Comparison of ENCODE assay signal across 7 mouse cellular contexts in the genomic region with DNA sequence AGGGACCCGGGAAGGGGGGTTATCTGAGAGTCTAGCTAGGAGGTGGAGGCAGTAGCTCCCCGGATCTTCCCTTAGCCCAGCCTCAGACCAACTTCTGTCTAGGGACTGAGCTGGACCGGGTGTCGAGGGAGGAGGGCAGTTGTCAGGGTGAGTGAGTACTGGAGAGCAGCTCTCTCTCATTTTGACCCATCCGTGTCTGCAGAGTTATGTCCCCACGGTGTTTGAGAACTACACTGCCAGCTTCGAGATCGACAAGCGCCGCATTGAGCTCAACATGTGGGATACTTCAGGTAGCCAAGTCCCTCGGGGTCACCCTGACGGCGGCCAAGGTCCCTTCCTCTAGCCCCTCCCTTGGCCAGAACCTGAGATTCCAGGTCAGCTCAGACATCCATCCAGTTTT. TPM values are rescaled to one million over a fixed set of nuclear protein-coding genes. Genes with fewer than 3 reads are reported as not detected.
A peak's percentile ranks its signal among the peaks of the same experiment; 100 is the strongest.
DNase-seq lines count a peak whose midpoint lies in the region; ATAC-seq and TF ChIP-seq lines count a peak whose summit lies in the region.

No protein-coding gene starts in this region.

- WGBS in spleen, adult 2 months, result 31% methylated on average over 13 of the region's 13 CpGs
- 2% methylated on average over 13 of the region's 13 CpGs for WGBS in forebrain, embryonic 16.5 days
- WGBS in liver, embryonic 12.5 days (ENCODE audit: insufficient replicate concordance), result 10% methylated on average over 13 of the region's 13 CpGs
- 7% methylated on average over 13 of the region's 13 CpGs for WGBS in stomach, embryonic 16.5 days

- H3K4me2 ChIP-seq in forebrain, embryonic 16.5 days (ENCODE audit: low read length), result peak overlapping the region; percentile 89
- peak overlapping the region; percentile 100 for H3K4me2 ChIP-seq in liver, embryonic 12.5 days
- H3K4me2 ChIP-seq in stomach, embryonic 16.5 days (ENCODE audit: low read depth, low read length), result peak overlapping the region; percentile 97

- no peak for TF ChIP-seq POLR2A in spleen, adult 2 months (IDR thresholded peaks at IDR 0.05; ENCODE audit: low read depth, low read length)

- H3K4me3 ChIP-seq in spleen, adult 2 months (ENCODE audit: extremely low read depth, insufficient read depth, insufficient read length), result peak overlapping the region; percentile 57; the same call in 1 of the 2 replicates
- peak overlapping the region; percentile 71 for H3K4me3 ChIP-seq in forebrain, embryonic 16.5 days (replicated peaks; ENCODE audit: low read length)
- H3K4me3 ChIP-seq in liver, embryonic 12.5 days, result peak overlapping the region; percentile 74
- peak overlapping the region; percentile 80 for H3K4me3 ChIP-seq in stomach, embryonic 16.5 days (replicated peaks; ENCODE audit: low read length)

- no peaks in the 10 kb centered on the region for H3K9me3 ChIP-seq in forebrain, embryonic 16.5 days (ENCODE audit: control insufficient read depth, low read length)
- no peaks in the 10 kb centered on the region for H3K9me3 ChIP-seq in liver, embryonic 12.5 days (replicated peaks)
- H3K9me3 ChIP-seq in stomach, embryonic 16.5 days (replicated peaks; ENCODE audit: control insufficient read depth, low read length), result no peaks in the 10 kb centered on the region

- no peak overlapping the region for H3K27ac ChIP-seq in spleen, adult 2 months (ENCODE audit: insufficient read depth, low read length)
- H3K27ac ChIP-seq in forebrain, embryonic 16.5 days (ENCODE audit: low read length), result peak overlapping the region; percentile 76; the same call in 1 of the 2 replicates
- H3K27ac ChIP-seq in liver, embryonic 12.5 days, result no peak overlapping the region
- H3K27ac ChIP-seq in stomach, embryonic 16.5 days (ENCODE audit: low read length), result no peak overlapping the region

- ATAC-seq in forebrain, embryonic 16.5 days, result no peak; the same call in 1 of the 2 replicates
- no peak for ATAC-seq in liver, embryonic 12.5 days
- ATAC-seq in stomach, embryonic 16.5 days (ENCODE audit: insufficient read depth, low FRiP score), result no peak

- DNase-seq in spleen, adult 2 months (ENCODE audit: low read depth in 1 of 2, low spot score in 2 of 2), result no peak
- no peak for DNase-seq in spleen, postnatal 4 days (ENCODE audit: low spot score in 2 of 2)
- no peak for DNase-seq in adipocyte (ENCODE audit: low spot score)
- no peak for DNase-seq in urinary bladder, postnatal 4 days (ENCODE audit: low spot score in 2 of 2)

- H3K27me3 ChIP-seq in spleen, adult 2 months (ENCODE audit: control insufficient read depth, insufficient read depth, low read length), result peaks cover 5% of the 10 kb centered on the region
- no peaks in the 10 kb centered on the region for H3K27me3 ChIP-seq in forebrain, embryonic 16.5 days (replicated peaks; ENCODE audit: control insufficient read depth, insufficient read depth, low read length)
- H3K27me3 ChIP-seq in liver, embryonic 12.5 days (replicated peaks), result peaks cover 82% of the 10 kb centered on the region
- H3K27me3 ChIP-seq in stomach, embryonic 16.5 days (ENCODE audit: control insufficient read depth, insufficient read depth, low read length), result no peaks in the 10 kb centered on the region

- H3K4me1 ChIP-seq in spleen, adult 2 months (ENCODE audit: control insufficient read depth, insufficient read depth, insufficient read length), result peaks cover 12% of the 10 kb centered on the region
- H3K4me1 ChIP-seq in forebrain, embryonic 16.5 days (replicated peaks; ENCODE audit: control insufficient read depth, insufficient read depth, low read length), result peaks cover 39% of the 10 kb centered on the region
- peaks cover 53% of the 10 kb centered on the region for H3K4me1 ChIP-seq in liver, embryonic 12.5 days
- H3K4me1 ChIP-seq in stomach, embryonic 16.5 days (ENCODE audit: control insufficient read depth, insufficient read depth, low read length), result peaks cover 18% of the 10 kb centered on the region

- no peak for TF ChIP-seq CTCF in spleen, adult 2 months (IDR thresholded peaks at IDR 0.05; ENCODE audit: extremely low read depth, insufficient read depth, insufficient read length, insufficient replicate concordance)

- peak overlapping the region; percentile 80 for H3K9ac ChIP-seq in forebrain, embryonic 16.5 days (replicated peaks; ENCODE audit: low read depth, low read length)
- peak overlapping the region; percentile 73 for H3K9ac ChIP-seq in liver, embryonic 12.5 days
- peak overlapping the region; percentile 80 for H3K9ac ChIP-seq in stomach, embryonic 16.5 days (ENCODE audit: low read length)

- no peaks in the 10 kb centered on the region for H3K36me3 ChIP-seq in spleen, adult 2 months (ENCODE audit: control insufficient read depth, insufficient read depth, low read length)
- H3K36me3 ChIP-seq in forebrain, embryonic 16.5 days (ENCODE audit: control insufficient read depth, insufficient read depth), result no peaks in the 10 kb centered on the region
- no peaks in the 10 kb centered on the region for H3K36me3 ChIP-seq in liver, embryonic 12.5 days
- no peaks in the 10 kb centered on the region for H3K36me3 ChIP-seq in stomach, embryonic 16.5 days (ENCODE audit: control insufficient read depth, insufficient read depth, low read length)

RNA-seq across cellular contexts. Expression of gene Vat1, which starts 2.7 kb away (rescaled TPM):
- polyA plus RNA-seq in spleen, adult 2 months (2012; rRNA removed), result 56.9 and 59.6 TPM in 2 replicates
- polyA plus RNA-seq in forebrain, embryonic 16.5 days (2015; fragmentation: Nextera tagmentation; extraction: Ambion mirVana), result 65.5 and 79.5 TPM in 2 replicates
- polyA plus RNA-seq in liver, embryonic 12.5 days (2016; fragmentation: Nextera tagmentation; extraction: Ambion mirVana), result 11.8 and 12.2 TPM in 2 replicates
- polyA plus RNA-seq in stomach, embryonic 16.5 days (2015; fragmentation: Nextera tagmentation; extraction: Ambion mirVana), result 67.1 and 73.8 TPM in 2 replicates

RNA-seq across cellular contexts. Expression of gene Rnd2, which starts 3.9 kb away (rescaled TPM):
- 2.4 and 3.2 TPM in 2 replicates for polyA plus RNA-seq in spleen, adult 2 months (2012; rRNA removed)
- polyA plus RNA-seq in forebrain, embryonic 16.5 days (2015; fragmentation: Nextera tagmentation; extraction: Ambion mirVana), result 91.6 and 95.8 TPM in 2 replicates
- 3.6 and 3.9 TPM in 2 replicates for polyA plus RNA-seq in liver, embryonic 12.5 days (2016; fragmentation: Nextera tagmentation; extraction: Ambion mirVana)
- 10.7 and 11.9 TPM in 2 replicates for polyA plus RNA-seq in stomach, embryonic 16.5 days (2015; fragmentation: Nextera tagmentation; extraction: Ambion mirVana)

RNA-seq across cellular contexts. Expression of gene Ifi35, which starts 20.5 kb away (rescaled TPM):
- 44.3 and 53.1 TPM in 2 replicates for polyA plus RNA-seq in spleen, adult 2 months (2012; rRNA removed)
- polyA plus RNA-seq in forebrain, embryonic 16.5 days (2015; fragmentation: Nextera tagmentation; extraction: Ambion mirVana), result 2.2 and 2.5 TPM in 2 replicates
- 35.8 and 37.1 TPM in 2 replicates for polyA plus RNA-seq in liver, embryonic 12.5 days (2016; fragmentation: Nextera tagmentation; extraction: Ambion mirVana)
- polyA plus RNA-seq in stomach, embryonic 16.5 days (2015; fragmentation: Nextera tagmentation; extraction: Ambion mirVana), result 26.3 and 26.8 TPM in 2 replicates

RNA-seq across cellular contexts. Expression of gene Rpl27, which starts 26.6 kb away (rescaled TPM):
- polyA plus RNA-seq in spleen, adult 2 months (2012; rRNA removed), result 430 and 509 TPM in 2 replicates
- 219 and 239 TPM in 2 replicates for polyA plus RNA-seq in forebrain, embryonic 16.5 days (2015; fragmentation: Nextera tagmentation; extraction: Ambion mirVana)
- polyA plus RNA-seq in liver, embryonic 12.5 days (2016; fragmentation: Nextera tagmentation; extraction: Ambion mirVana), result 378 and 390 TPM in 2 replicates
- 241 and 276 TPM in 2 replicates for polyA plus RNA-seq in stomach, embryonic 16.5 days (2015; fragmentation: Nextera tagmentation; extraction: Ambion mirVana)

RNA-seq across cellular contexts. Expression of gene Ptges3l, which starts 43.6 kb away (rescaled TPM):
- 1.1 TPM in 2 replicates for polyA plus RNA-seq in spleen, adult 2 months (2012; rRNA removed)
- polyA plus RNA-seq in forebrain, embryonic 16.5 days (2015; fragmentation: Nextera tagmentation; extraction: Ambion mirVana), result 2.0 TPM in 2 replicates
- 1.3 and 2.1 TPM in 2 replicates for polyA plus RNA-seq in liver, embryonic 12.5 days (2016; fragmentation: Nextera tagmentation; extraction: Ambion mirVana)
- 16.3 and 26.9 TPM in 2 replicates for polyA plus RNA-seq in stomach, embryonic 16.5 days (2015; fragmentation: Nextera tagmentation; extraction: Ambion mirVana)
